Mouse (Mus musculus): ENCODE results near the gene Rpap1. TPM values are rescaled to one million over a fixed set of nuclear protein-coding genes. Genes with fewer than 3 reads are reported as not detected.

Gene Rpap1
- polyA plus RNA-seq, 1 experiment from 2014 or later, result 15.7 TPM

GRCm38 (mm10) chr2:119811490-119812146 is 24.3 kb upstream of the Rpap1 start:
- Histone ChIP-seq H3K27ac (ENCODE audit: low read depth, low read length) (no peak overlapping the region), H3K4me2 (ENCODE audit: low read depth, low read length) (no peak overlapping the region), H3K27me3 (ENCODE audit: control insufficient read depth, insufficient read depth, low read length) (no peaks in the 10 kb centered on the region), H3K4me3 (ENCODE audit: low read depth, low read length) (no peak overlapping the region), H3K9me3 (ENCODE audit: control insufficient read depth, low read length) (no peaks in the 10 kb centered on the region), H3K4me1 (ENCODE audit: control insufficient read depth, insufficient read depth, low read length) (no peaks in the 10 kb centered on the region), H3K36me3 (ENCODE audit: control insufficient read depth, insufficient read depth, low read length) (peaks cover 13% of the 10 kb centered on the region; the same call in 1 of the 2 replicates), H3K9ac (replicated peaks; ENCODE audit: low read depth, low read length) (no peak overlapping the region)
- ATAC-seq (ENCODE audit: low read depth), result no peak
- 92% methylated on average over 14 of the region's 14 CpGs for WGBS

DNA sequence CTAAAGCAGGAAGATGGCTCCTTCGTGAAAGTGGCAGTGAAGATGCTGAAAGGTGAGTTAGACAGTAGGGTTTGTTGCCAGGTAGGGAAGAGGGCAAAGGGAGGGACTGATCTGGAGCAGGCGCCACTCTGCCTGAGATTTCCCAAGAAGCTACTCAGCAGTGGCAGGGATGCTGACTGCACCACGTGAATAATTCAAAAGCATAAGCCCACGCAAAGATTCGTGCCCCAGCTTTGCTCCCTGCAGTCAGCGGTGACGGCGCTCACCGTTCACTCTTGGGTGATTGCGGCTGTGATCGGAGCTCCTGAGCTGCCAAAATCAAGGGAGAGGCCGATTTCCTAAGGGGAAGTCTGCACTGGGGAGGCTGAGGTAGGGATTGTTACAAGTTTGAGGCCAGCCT is 23.6 kb upstream of the Rpap1 start:
- Histone ChIP-seq H3K4me2 (ENCODE audit: low read depth, low read length) (no peak overlapping the region), H3K4me1 (ENCODE audit: control insufficient read depth, insufficient read depth, low read length) (no peaks in the 10 kb centered on the region), H3K27me3 (ENCODE audit: control insufficient read depth, insufficient read depth, low read length) (no peaks in the 10 kb centered on the region), H3K4me3 (ENCODE audit: low read depth, low read length) (no peak overlapping the region), H3K9me3 (ENCODE audit: control insufficient read depth, low read length) (no peaks in the 10 kb centered on the region), H3K27ac (ENCODE audit: low read depth, low read length) (no peak overlapping the region), H3K36me3 (ENCODE audit: control insufficient read depth, insufficient read depth, low read length) (peaks cover 13% of the 10 kb centered on the region; the same call in 1 of the 2 replicates), H3K9ac (replicated peaks; ENCODE audit: low read depth, low read length) (no peak overlapping the region)
- ATAC-seq (ENCODE audit: low read depth), result no peak
- WGBS, result 73% methylated on average over 12 of the region's 12 CpGs

DNA sequence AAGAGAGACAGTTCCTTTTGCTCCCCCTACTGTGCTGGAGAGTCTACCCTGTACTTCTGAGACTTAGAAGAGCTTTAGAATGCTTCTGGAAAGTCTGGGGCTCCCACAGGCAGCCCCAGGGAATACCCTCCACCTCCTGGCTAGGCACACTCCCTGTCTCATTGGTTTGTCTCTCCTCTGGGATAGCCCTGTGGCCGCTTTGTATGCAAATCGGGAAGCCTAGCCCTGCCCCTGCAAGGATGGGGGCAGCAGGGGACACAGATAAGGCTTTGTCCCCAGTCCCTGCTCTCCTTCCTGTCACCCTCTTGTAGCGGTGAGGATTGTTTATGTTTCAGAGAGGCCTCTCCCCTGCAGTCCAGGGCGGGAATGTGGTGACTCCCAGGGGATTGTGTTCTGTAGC is 21.5 kb upstream of the Rpap1 start:
- no peak overlapping the region for H3K27ac ChIP-seq (ENCODE audit: low read depth, low read length)
- H3K36me3 ChIP-seq (ENCODE audit: control insufficient read depth, insufficient read depth, low read length), result 0 out of 2 replicates have a peak, but pooled peaks cover 13% of the 10 kb centered on the region
- H3K9me3 ChIP-seq (ENCODE audit: control insufficient read depth, low read length), result no peaks in the 10 kb centered on the region
- WGBS, result 33% methylated on average over 4 of the region's 4 CpGs
- no peak overlapping the region for H3K4me3 ChIP-seq (ENCODE audit: low read depth, low read length)
- H3K9ac ChIP-seq (replicated peaks; ENCODE audit: low read depth, low read length), result no peak overlapping the region
- no peak overlapping the region for H3K4me2 ChIP-seq (ENCODE audit: low read depth, low read length)
- H3K27me3 ChIP-seq (ENCODE audit: control insufficient read depth, insufficient read depth, low read length), result no peaks in the 10 kb centered on the region
- ATAC-seq (ENCODE audit: low read depth), result no peak
- H3K4me1 ChIP-seq (ENCODE audit: control insufficient read depth, insufficient read depth, low read length), result peaks cover 14% of the 10 kb centered on the region; the same call in 1 of the 2 replicates

DNA sequence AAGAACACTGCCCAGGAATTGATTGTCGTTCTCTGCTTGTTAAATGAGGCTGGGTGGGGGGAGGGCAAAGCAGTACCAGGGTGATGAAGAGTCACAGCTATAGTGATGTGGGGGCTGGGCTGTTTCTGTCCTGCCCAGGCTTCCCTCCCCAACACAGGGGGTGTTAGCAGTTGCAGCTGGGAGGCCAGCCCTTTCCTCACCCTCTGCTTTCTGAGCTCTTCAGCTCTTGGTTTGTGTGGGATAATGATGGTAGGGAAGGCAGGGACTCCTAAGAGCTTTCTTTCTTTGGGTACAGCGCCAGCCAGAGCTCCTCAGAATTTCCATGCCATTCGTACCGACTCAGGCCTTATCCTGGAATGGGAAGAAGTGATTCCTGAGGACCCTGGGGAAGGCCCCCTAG is 21.1 kb upstream of the Rpap1 start:
- WGBS, result 20% methylated on average over 4 of the region's 4 CpGs

DNA sequence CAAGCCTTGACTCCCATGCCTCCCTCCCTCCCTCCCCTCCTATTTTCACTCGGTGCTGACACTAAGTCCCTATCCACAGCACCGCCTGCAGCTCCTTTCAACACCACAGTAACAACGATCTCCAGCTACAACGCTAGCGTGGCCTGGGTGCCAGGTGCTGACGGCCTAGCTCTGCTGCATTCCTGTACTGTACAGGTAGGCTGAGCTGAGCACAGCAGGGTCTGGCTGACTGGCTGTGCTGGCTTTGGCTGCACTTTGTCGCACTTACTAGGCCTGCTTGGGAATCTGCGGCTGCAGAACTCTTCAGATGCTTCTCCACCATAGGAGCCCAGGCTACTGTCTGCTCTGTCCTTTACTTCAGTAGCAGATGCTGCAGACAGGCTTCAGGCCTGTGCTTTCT is 18.2 kb upstream of the Rpap1 start:
- no peak overlapping the region for H3K9ac ChIP-seq (replicated peaks; ENCODE audit: low read depth, low read length)
- no peak overlapping the region for H3K27ac ChIP-seq (ENCODE audit: low read depth, low read length)
- H3K4me3 ChIP-seq (ENCODE audit: low read depth, low read length), result no peak overlapping the region
- no peak overlapping the region for H3K4me2 ChIP-seq (ENCODE audit: low read depth, low read length)
- peaks cover 27% of the 10 kb centered on the region for H3K4me1 ChIP-seq (ENCODE audit: control insufficient read depth, insufficient read depth, low read length)
- no peaks in the 10 kb centered on the region for H3K9me3 ChIP-seq (ENCODE audit: control insufficient read depth, low read length)
- peaks cover 8% of the 10 kb centered on the region; the same call in 1 of the 2 replicates for H3K36me3 ChIP-seq (ENCODE audit: control insufficient read depth, insufficient read depth, low read length)
- 57% methylated on average over 8 of the region's 8 CpGs for WGBS
- no peak for ATAC-seq (ENCODE audit: low read depth)
- no peaks in the 10 kb centered on the region for H3K27me3 ChIP-seq (ENCODE audit: control insufficient read depth, insufficient read depth, low read length)

More for the DNA sequence above, 21.1 kb upstream of the Rpap1 start:
- H3K27me3 ChIP-seq (ENCODE audit: control insufficient read depth, insufficient read depth, low read length), result no peaks in the 10 kb centered on the region
- H3K9ac ChIP-seq (replicated peaks; ENCODE audit: low read depth, low read length), result no peak overlapping the region
- H3K36me3 ChIP-seq (ENCODE audit: control insufficient read depth, insufficient read depth, low read length), result 0 out of 2 replicates have a peak, but pooled peaks cover 13% of the 10 kb centered on the region
- H3K27ac ChIP-seq (ENCODE audit: low read depth, low read length), result no peak overlapping the region
- no peaks in the 10 kb centered on the region for H3K9me3 ChIP-seq (ENCODE audit: control insufficient read depth, low read length)
- no peak for ATAC-seq (ENCODE audit: low read depth)
- H3K4me3 ChIP-seq (ENCODE audit: low read depth, low read length), result no peak overlapping the region
- peaks cover 17% of the 10 kb centered on the region for H3K4me1 ChIP-seq (ENCODE audit: control insufficient read depth, insufficient read depth, low read length)
- no peak overlapping the region for H3K4me2 ChIP-seq (ENCODE audit: low read depth, low read length)

- H3K9ac ChIP-seq (replicated peaks; ENCODE audit: low read depth, low read length), result no peak overlapping the region
- H3K4me3 ChIP-seq (ENCODE audit: low read depth, low read length), result no peak overlapping the region
- peaks cover under 1% of the 10 kb centered on the region; the same call in 1 of the 2 replicates for H3K36me3 ChIP-seq (ENCODE audit: control insufficient read depth, insufficient read depth, low read length)
- WGBS, result 33% methylated on average over 9 of the region's 9 CpGs
- no peak for ATAC-seq (ENCODE audit: low read depth)
- H3K9me3 ChIP-seq (ENCODE audit: control insufficient read depth, low read length), result no peaks in the 10 kb centered on the region
- peaks cover 32% of the 10 kb centered on the region for H3K4me1 ChIP-seq (ENCODE audit: control insufficient read depth, insufficient read depth, low read length)
- H3K4me2 ChIP-seq (ENCODE audit: low read depth, low read length), result no peak overlapping the region
- H3K27ac ChIP-seq (ENCODE audit: low read depth, low read length), result 0 out of 2 replicates have a peak overlapping the region, but pooled peaks have one; percentile 28
- no peaks in the 10 kb centered on the region for H3K27me3 ChIP-seq (ENCODE audit: control insufficient read depth, insufficient read depth, low read length)
Measured at GRCm38 (mm10) chr2:119804776-119805175, 17.4 kb upstream of the Rpap1 start.

- Histone ChIP-seq H3K27ac (ENCODE audit: low read depth, low read length) (0 out of 2 replicates have a peak overlapping the region, but pooled peaks have one; percentile 44), H3K9ac (replicated peaks; ENCODE audit: low read depth, low read length) (no peak overlapping the region)
Measured at GRCm38 (mm10) chr2:119804275-119804628, 16.9 kb upstream of the Rpap1 start.

DNA sequence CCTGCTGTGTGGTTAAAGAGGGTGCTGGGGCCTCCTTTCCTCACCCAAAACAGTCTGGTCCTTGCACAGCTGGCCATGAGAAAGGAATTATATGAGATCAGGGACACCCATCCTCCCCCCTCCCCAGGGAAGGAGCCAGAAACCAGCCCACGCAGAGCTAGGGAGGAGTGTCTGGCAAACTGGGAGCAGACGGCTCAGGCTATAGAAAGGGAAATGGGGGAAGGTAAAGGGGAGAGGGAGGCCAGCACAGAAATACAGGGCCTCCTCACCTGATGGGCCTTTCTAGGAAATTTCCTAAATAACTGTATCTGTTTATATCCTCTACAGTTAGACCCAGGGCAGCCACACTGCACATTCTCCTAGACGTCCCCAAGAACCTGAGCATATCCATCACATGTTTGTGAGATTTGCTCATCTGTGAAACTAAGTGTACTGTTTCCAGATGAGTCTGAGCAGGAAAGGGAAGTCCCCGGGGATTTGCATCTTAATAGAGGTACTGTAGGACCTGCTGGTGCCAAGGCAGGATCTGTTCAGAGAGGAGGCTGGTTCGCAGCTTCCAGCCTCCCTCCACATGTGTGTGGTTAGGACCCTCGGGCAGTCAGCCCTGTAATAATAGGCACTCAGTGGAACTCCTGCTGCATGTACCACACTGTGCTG is 16.4 kb upstream of the Rpap1 start:
- peak; percentile 31 for ATAC-seq (ENCODE audit: low read depth)
- 9% methylated on average over 6 of the region's 6 CpGs for WGBS
- H3K36me3 ChIP-seq (ENCODE audit: control insufficient read depth, insufficient read depth, low read length), result no peaks in the 10 kb centered on the region; the same call in 1 of the 2 replicates
- H3K9ac ChIP-seq (replicated peaks; ENCODE audit: low read depth, low read length), result no peak overlapping the region
- H3K27me3 ChIP-seq (ENCODE audit: control insufficient read depth, insufficient read depth, low read length), result no peaks in the 10 kb centered on the region
- H3K9me3 ChIP-seq (ENCODE audit: control insufficient read depth, low read length), result no peaks in the 10 kb centered on the region
- no peak overlapping the region for H3K4me3 ChIP-seq (ENCODE audit: low read depth, low read length)
- H3K27ac ChIP-seq (ENCODE audit: low read depth, low read length), result 0 out of 2 replicates have a peak overlapping the region, but pooled peaks have one; percentile 44
- H3K4me2 ChIP-seq (ENCODE audit: low read depth, low read length), result no peak overlapping the region
- peaks cover 32% of the 10 kb centered on the region for H3K4me1 ChIP-seq (ENCODE audit: control insufficient read depth, insufficient read depth, low read length)

More at GRCm38 (mm10) chr2:119804275-119804628, 16.9 kb upstream of the Rpap1 start:
- H3K36me3 ChIP-seq (ENCODE audit: control insufficient read depth, insufficient read depth, low read length), result no peaks in the 10 kb centered on the region; the same call in 1 of the 2 replicates
- WGBS, result 40% methylated on average over 5 of the region's 5 CpGs
- H3K27me3 ChIP-seq (ENCODE audit: control insufficient read depth, insufficient read depth, low read length), result no peaks in the 10 kb centered on the region
- H3K4me1 ChIP-seq (ENCODE audit: control insufficient read depth, insufficient read depth, low read length), result peaks cover 32% of the 10 kb centered on the region
- H3K9me3 ChIP-seq (ENCODE audit: control insufficient read depth, low read length), result no peaks in the 10 kb centered on the region
- ATAC-seq (ENCODE audit: low read depth), result no peak
- H3K4me3 ChIP-seq (ENCODE audit: low read depth, low read length), result no peak overlapping the region
- no peak overlapping the region for H3K4me2 ChIP-seq (ENCODE audit: low read depth, low read length)
